Mouse (Mus musculus) heart, embryonic 15.5 days (tissue): ENCODE measurements around the gene Kcnq5. TPM values are rescaled to one million over a fixed set of nuclear protein-coding genes. Genes with fewer than 3 reads are reported as not detected.
"Not testable (repeated sequence)": the region's sequence is repeated elsewhere in the genome, so short reads cannot be mapped to it uniquely, and the experiment has no call there.

Experiments
- ATAC-seq: fragments of 200-750 bp; cut with Nextera tagmentation; replicated peaks from 2 replicates; pipeline ENCODE4 v1.8.0; 2017; ENCODE audit warnings: low read depth, moderate TSS enrichment; ENCODE audit not compliant: insufficient number of reproducible peaks, insufficient read depth, low FRiP score
- H3K27ac ChIP-seq: fragments of 300-500 bp; sonication (generic); 2 replicates; pipeline ENCODE4 v1.5.1; 2015; ENCODE audit warnings: mild to moderate bottlenecking, inconsistent platforms
- H3K27me3 ChIP-seq: fragments of 300-500 bp; sonication (generic); 2 replicates; pipeline ENCODE4 v1.6.1; 2015; ENCODE audit warnings: inconsistent platforms
- H3K36me3 ChIP-seq: fragments of 300-500 bp; sonication (generic); 2 replicates; pipeline ENCODE4 v1.6.1; 2015; ENCODE audit warnings: mild to moderate bottlenecking, inconsistent platforms
- H3K4me1 ChIP-seq: fragments of 300-500 bp; sonication (generic); replicated peaks from 2 replicates; pipeline ENCODE4 v1.6.1; 2015; ENCODE audit warnings: inconsistent platforms
- H3K4me2 ChIP-seq: fragments of 300-500 bp; sonication (generic); 2 replicates; pipeline ENCODE4 v1.6.1; 2015; ENCODE audit warnings: inconsistent platforms, mild to moderate bottlenecking, moderate library complexity
- H3K4me3 ChIP-seq: fragments of 300-500 bp; sonication (generic); 2 replicates; pipeline ENCODE4 v1.5.1; 2015; ENCODE audit warnings: mild to moderate bottlenecking, inconsistent platforms
- H3K9ac ChIP-seq: fragments of 300-500 bp; sonication (generic); 2 replicates; pipeline ENCODE4 v1.6.1; 2015; ENCODE audit warnings: mild to moderate bottlenecking, inconsistent platforms
- H3K9me3 ChIP-seq: fragments of 300-500 bp; sonication (generic); replicated peaks from 2 replicates; pipeline ENCODE4 v1.6.1; 2016; ENCODE audit warnings: inconsistent platforms
- WGBS: fragments of 180-500 bp; shearing (Covaris S2); methylation state at CpG from one replicate; pipeline ENCODE4 v1.1.7; 2015; ENCODE audit warnings: mixed read lengths; 5-methylcytosine and 5-hydroxymethylcytosine counted together
- polyA plus RNA-seq: library from polyadenylated mRNA; unstranded; fragments of >200 nt; fragmentation: Nextera tagmentation; extraction: Ambion mirVana; gene quantifications from 2 replicates; pipeline ENCODE4 v1.2.1, GENCODE M21; 2015

Kcnq5 gene
- polyA plus RNA-seq, 1 experiment from 2014 or later: 3.0 TPM

DNA sequence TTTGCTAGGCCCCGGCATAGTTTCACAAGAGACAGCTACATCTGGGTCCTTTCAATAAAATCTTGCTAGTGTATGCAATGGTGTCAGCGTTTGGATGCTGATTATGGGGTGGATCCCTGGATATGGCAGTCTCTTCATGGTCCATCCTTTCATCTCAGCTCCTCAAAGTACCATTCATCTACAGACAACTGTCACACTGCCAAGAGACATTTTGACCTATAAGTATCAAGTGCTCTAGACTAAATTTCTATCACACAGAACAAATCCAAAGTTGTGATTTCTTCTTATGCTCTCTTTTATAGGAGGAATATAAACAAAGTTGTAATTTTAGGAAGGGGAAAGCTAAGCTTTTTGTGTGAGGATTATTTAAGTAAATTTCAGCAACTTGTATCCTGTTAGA is 238.5 kb downstream of the Kcnq5 start:
- not testable (repeated sequence) for ATAC-seq, H3K27ac ChIP-seq, H3K9me3 ChIP-seq, H3K36me3 ChIP-seq, H3K4me2 ChIP-seq, H3K4me3 ChIP-seq, H3K4me1 ChIP-seq, H3K27me3 ChIP-seq, H3K9ac ChIP-seq
- WGBS: 79% methylated on average over 2 of the region's 2 CpGs

DNA sequence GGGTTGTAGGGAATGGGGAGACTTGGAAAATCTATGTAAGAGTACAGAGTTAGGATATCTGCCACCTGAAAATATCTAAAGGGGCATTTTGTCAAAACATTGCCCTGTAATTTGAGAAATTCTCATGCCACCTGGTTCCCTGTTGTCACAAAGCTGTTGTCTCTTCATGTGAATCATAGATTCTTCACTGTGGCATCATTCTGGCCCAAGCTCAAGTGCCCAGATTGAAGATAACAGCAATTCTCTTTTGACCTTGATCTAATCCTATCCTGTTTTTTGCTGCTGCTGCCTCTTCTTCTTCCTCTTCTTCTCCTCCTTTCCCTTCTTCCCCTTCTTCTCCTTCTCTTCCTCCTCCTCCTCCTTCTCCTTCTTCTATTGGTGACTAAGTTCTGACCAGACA is 240.5 kb downstream of the Kcnq5 start:
- Histone ChIP-seq H3K27me3 (no peaks in the 10 kb centered on the region), H3K4me2 (no peak overlapping the region), H3K36me3 (no peaks in the 10 kb centered on the region), H3K4me3 (no peak overlapping the region), H3K4me1 (no peaks in the 10 kb centered on the region), H3K27ac (no peak overlapping the region), H3K9me3 (no peaks in the 10 kb centered on the region), H3K9ac (no peak overlapping the region)
- no peak for ATAC-seq

DNA sequence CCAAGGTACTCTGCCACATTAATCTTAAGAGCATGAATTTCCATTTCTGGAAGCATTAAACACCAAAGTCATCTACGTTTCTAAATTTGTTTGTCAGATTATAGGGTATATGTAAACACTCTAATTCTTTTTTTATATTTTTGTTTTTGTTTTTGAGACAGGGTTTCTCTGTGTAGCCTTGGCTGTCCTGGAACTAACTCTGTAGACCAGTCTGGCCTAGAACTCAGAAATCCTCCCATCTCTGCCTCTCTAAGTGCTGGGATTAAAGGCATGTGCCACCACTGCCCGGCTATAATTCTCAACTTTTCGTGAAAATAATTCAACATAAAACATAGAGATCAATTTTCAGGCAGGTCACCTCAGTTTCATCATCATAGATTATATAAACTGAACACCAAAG is 246.9 kb downstream of the Kcnq5 start:
- H3K4me1 ChIP-seq: no peaks in the 10 kb centered on the region
- no peak for ATAC-seq
- H3K36me3 ChIP-seq: no peaks in the 10 kb centered on the region
- H3K4me3 ChIP-seq: no peak overlapping the region
- no peaks in the 10 kb centered on the region for H3K9me3 ChIP-seq
- no peak overlapping the region for H3K9ac ChIP-seq
- no peak overlapping the region for H3K27ac ChIP-seq
- H3K4me2 ChIP-seq: no peak overlapping the region
- no peaks in the 10 kb centered on the region for H3K27me3 ChIP-seq
- WGBS: 80% methylated on average over 3 of the region's 3 CpGs

DNA sequence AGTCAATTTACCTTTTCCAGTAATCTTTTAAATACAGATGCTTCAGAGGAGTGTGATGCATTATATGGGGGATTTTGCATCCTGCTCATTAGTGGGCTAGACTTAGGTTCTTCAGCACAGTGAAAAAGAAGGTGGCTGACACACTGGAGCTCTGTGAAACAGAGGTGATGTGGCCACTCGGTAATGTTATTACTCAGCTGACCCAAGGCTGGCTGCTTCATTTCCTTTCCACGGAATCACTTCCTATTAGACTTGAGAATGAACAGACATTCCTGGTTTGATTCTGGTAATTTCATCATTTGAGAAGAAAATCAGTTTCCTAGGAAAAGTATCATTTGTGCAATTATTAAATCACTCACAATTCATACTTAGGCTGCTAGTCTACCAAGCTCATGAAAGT is 249.0 kb downstream of the Kcnq5 start:
- Histone ChIP-seq H3K4me2 (no peak overlapping the region), H3K27me3 (no peaks in the 10 kb centered on the region), H3K9me3 (no peaks in the 10 kb centered on the region), H3K36me3 (no peaks in the 10 kb centered on the region), H3K9ac (no peak overlapping the region), H3K27ac (no peak overlapping the region), H3K4me1 (no peaks in the 10 kb centered on the region), H3K4me3 (no peak overlapping the region)
- ATAC-seq: no peak
- 47% methylated on average over 2 of the region's 2 CpGs for WGBS

DNA sequence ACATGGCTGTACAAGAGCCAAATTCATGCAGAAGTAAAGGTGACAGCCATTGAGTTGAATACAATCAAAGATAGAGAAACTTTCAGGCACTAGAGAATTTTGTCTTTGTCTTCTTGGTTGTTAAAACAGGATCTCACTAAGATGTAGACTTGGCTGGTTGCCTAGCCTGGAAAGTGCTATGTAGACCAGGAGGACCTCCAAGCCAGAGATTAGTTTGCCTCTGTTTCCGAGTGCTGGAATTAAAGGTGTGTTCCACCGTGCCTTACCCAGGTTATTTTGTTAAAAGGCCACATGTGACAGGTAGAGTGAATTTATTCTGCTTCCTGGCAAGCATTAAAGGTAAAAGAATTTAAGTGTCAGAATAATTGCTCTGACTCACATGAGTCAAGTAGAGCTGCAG is 271.3 kb downstream of the Kcnq5 start:
- H3K4me2 ChIP-seq: no peak overlapping the region
- ATAC-seq: no peak
- no peak overlapping the region for H3K27ac ChIP-seq
- no peaks in the 10 kb centered on the region for H3K36me3 ChIP-seq
- no peak overlapping the region for H3K4me3 ChIP-seq
- WGBS: 25% methylated on average over 2 of the region's 2 CpGs
- H3K4me1 ChIP-seq: peaks cover 6% of the 10 kb centered on the region; the same call in 1 of the 2 replicates
- no peak overlapping the region for H3K9ac ChIP-seq
- no peaks in the 10 kb centered on the region for H3K27me3 ChIP-seq
- no peaks in the 10 kb centered on the region for H3K9me3 ChIP-seq

- Histone ChIP-seq H3K36me3 (no peaks in the 10 kb centered on the region), H3K4me1 (peaks cover 4% of the 10 kb centered on the region; the same call in 1 of the 2 replicates), H3K4me2 (no peak overlapping the region), H3K27me3 (no peaks in the 10 kb centered on the region), H3K9ac (no peak overlapping the region), H3K9me3 (no peaks in the 10 kb centered on the region), H3K27ac (no peak overlapping the region), H3K4me3 (no peak overlapping the region)
- 71% methylated on average over 1 of the region's 1 CpGs for WGBS
- no peak for ATAC-seq
Observed at GRCm38 (mm10) chr1:21688918-21689317, 272.8 kb downstream of the Kcnq5 start.

DNA sequence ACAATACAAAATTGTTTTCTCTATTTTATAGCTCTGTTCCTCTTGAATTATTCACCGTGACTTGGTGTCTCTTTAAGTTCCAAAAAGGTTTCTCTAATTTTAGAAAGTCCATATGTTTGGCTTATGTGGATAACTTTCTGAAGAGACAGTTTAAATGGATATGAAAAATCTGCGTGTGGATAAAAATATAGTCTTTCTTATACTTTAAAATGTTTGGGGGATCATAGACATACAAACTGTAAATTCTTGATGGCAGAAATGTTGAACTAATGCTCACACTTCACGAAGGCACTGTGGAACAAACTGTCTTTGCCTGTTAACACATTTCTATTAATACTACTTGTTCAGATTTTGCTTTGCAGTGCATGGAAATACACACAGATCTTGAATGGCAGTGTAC is 277.3 kb downstream of the Kcnq5 start:
- Histone ChIP-seq H3K9me3 (no peaks in the 10 kb centered on the region), H3K27me3 (no peaks in the 10 kb centered on the region), H3K4me2 (no peak overlapping the region), H3K36me3 (no peaks in the 10 kb centered on the region), H3K4me3 (no peak overlapping the region), H3K4me1 (no peaks in the 10 kb centered on the region), H3K27ac (no peak overlapping the region), H3K9ac (no peak overlapping the region)
- ATAC-seq: no peak
- WGBS: 75% methylated on average over 3 of the region's 3 CpGs

GRCm38 (mm10) chr1:21676805-21677204 is 284.9 kb downstream of the Kcnq5 start:
- Histone ChIP-seq H3K4me1 (no peaks in the 10 kb centered on the region), H3K4me3 (no peak overlapping the region), H3K27me3 (no peaks in the 10 kb centered on the region), H3K9me3 (no peaks in the 10 kb centered on the region), H3K9ac (no peak overlapping the region), H3K36me3 (no peaks in the 10 kb centered on the region), H3K4me2 (no peak overlapping the region), H3K27ac (no peak overlapping the region)
- WGBS: 78% methylated on average over 3 of the region's 3 CpGs
- ATAC-seq: no peak

DNA sequence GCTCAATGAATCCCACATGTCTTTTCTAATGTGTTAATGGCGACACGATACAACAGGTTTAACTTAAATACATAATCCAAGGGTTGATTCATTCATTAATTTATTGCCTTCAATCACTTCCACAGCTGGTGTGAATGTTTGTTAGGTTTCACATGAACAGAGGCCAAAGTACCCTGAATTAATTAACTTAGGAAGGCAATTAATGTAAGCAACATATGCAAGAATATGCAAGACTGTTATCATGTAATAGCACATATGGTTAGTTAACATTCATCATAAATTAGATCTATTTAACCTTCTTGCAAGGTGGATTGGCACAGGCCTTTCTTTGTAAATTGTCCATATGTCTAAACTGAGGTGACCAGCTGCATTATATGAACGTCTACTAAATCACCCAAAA is 300.9 kb downstream of the Kcnq5 start:
- Histone ChIP-seq H3K36me3 (no peaks in the 10 kb centered on the region), H3K4me3 (no peak overlapping the region), H3K9me3 (no peaks in the 10 kb centered on the region), H3K4me1 (no peaks in the 10 kb centered on the region), H3K9ac (no peak overlapping the region), H3K27ac (no peak overlapping the region), H3K4me2 (no peak overlapping the region), H3K27me3 (no peaks in the 10 kb centered on the region)
- 88% methylated on average over 3 of the region's 3 CpGs for WGBS
- ATAC-seq: no peak

DNA sequence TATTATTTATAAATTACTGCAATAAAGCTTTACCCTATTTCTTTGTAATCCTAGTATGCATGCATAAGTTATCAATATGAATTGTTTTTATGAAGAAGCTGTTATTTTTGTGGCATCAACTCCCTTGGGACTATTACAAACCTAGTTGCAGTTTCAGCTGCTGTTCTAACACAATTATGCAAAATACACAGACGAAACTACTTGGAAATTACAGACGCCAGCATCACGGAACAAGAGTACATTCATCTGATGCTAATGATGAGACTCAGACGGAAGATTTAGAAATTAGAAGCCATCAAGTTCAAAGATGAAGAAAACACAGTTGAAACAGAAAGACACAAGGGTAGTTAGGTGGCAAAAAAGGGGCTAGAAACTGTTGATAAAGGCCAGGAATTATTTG is 310.9 kb downstream of the Kcnq5 start:
- H3K36me3 ChIP-seq: no peaks in the 10 kb centered on the region
- H3K4me3 ChIP-seq: no peak overlapping the region
- no peak overlapping the region for H3K27ac ChIP-seq
- no peak overlapping the region for H3K9ac ChIP-seq
- WGBS: 74% methylated on average over 4 of the region's 4 CpGs
- H3K27me3 ChIP-seq: no peaks in the 10 kb centered on the region
- no peak overlapping the region for H3K4me2 ChIP-seq
- no peaks in the 10 kb centered on the region for H3K9me3 ChIP-seq
- ATAC-seq: no peak
- no peaks in the 10 kb centered on the region for H3K4me1 ChIP-seq

GRCm38 (mm10) chr1:21635406-21635805 is 326.3 kb downstream of the Kcnq5 start:
- H3K9me3 ChIP-seq: no peaks in the 10 kb centered on the region
- no peak overlapping the region for H3K27ac ChIP-seq
- no peak overlapping the region for H3K9ac ChIP-seq
- no peaks in the 10 kb centered on the region for H3K36me3 ChIP-seq
- H3K4me3 ChIP-seq: no peak overlapping the region
- no peak overlapping the region for H3K4me2 ChIP-seq
- H3K4me1 ChIP-seq: no peaks in the 10 kb centered on the region
- ATAC-seq: no peak
- H3K27me3 ChIP-seq: no peaks in the 10 kb centered on the region
- 41% methylated on average over 2 of the region's 2 CpGs for WGBS

DNA sequence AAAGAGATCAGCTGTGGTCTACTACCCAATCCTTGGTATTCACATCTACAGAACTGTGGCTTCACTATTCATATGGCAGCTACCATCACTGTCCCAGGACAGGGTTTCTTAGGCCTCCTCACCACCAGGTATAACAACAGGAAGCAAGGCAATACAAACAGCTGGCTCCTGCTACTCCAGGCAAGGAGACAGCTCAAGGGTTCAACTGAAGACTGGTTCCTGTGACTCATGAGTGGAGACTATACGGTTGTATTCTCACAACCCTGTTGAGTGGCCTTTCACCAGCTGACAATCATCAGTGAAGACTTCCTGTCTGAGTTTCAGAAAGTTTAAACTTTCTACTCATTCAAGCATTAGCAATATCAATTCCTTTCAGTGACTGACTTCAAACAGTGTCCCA is 327.7 kb downstream of the Kcnq5 start:
- H3K27me3 ChIP-seq: no peaks in the 10 kb centered on the region
- no peaks in the 10 kb centered on the region for H3K4me1 ChIP-seq
- no peak overlapping the region for H3K4me2 ChIP-seq
- 46% methylated on average over 1 of the region's 1 CpGs for WGBS
- H3K9ac ChIP-seq: no peak overlapping the region
- no peak overlapping the region for H3K27ac ChIP-seq
- no peaks in the 10 kb centered on the region for H3K9me3 ChIP-seq
- ATAC-seq: no peak
- H3K4me3 ChIP-seq: no peak overlapping the region
- H3K36me3 ChIP-seq: no peaks in the 10 kb centered on the region

- H3K4me1 ChIP-seq: no peaks in the 10 kb centered on the region
- no peaks in the 10 kb centered on the region for H3K27me3 ChIP-seq
- H3K27ac ChIP-seq: no peak overlapping the region
- no peak overlapping the region for H3K9ac ChIP-seq
- H3K9me3 ChIP-seq: no peaks in the 10 kb centered on the region
- 91% methylated on average over 2 of the region's 2 CpGs for WGBS
- no peak overlapping the region for H3K4me2 ChIP-seq
- H3K4me3 ChIP-seq: no peak overlapping the region
- ATAC-seq: no peak
- H3K36me3 ChIP-seq: no peaks in the 10 kb centered on the region
Observed at GRCm38 (mm10) chr1:21622455-21622854, 339.3 kb downstream of the Kcnq5 start.
